Mouse (Mus musculus) lung, adult 2 months (tissue): ENCODE data around the gene Zg16.

Source experiments
- CTCF ChIP-seq: fragments of 200-500 bp; IDR thresholded peaks from 2 replicates; pipeline ENCODE4 v1.5.1; 2011; ENCODE audit warnings: mild to moderate bottlenecking, low read length, control low read depth; ENCODE audit not compliant: insufficient read depth
- POLR2A ChIP-seq: fragments of 200-500 bp; IDR thresholded peaks from 2 replicates; pipeline ENCODE4 v1.6.1; 2011; ENCODE audit warnings: low read depth, mild to moderate bottlenecking, control low read depth, low read length, borderline replicate concordance; ENCODE audit errors: extremely low read depth

DNA sequence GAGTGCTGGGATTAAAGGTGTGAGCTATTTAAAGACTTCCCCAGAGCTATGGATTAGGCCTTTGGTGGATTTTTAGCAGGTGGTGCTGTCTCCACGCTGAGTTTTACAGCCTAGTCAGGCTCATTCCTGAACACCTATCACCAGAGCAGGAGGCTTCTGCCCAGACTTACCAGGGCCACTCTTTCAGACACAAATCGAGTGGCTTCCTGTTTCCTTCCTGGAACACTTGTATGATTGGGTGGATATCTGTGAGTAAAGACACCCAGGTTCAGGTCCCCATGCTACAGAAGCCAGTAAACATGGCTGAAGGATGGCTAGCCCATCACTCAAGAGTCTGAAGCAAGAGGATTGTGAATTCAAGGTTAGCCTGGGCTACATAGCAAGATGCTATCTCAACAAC is 4.1 kb downstream of the Zg16 start:
- TF ChIP-seq POLR2A, result no peak
- no peak for TF ChIP-seq CTCF
